Mouse (Mus musculus): ENCODE measurements at regions not wholly inside any gene's neighbourhood (a gene's known extent, or its start where the extent isn't known, plus 50 kb on each side); places are given as distances from the start of the nearest gene placed in this dataset.

- DNase-seq (ENCODE audit: extremely low spot score in 1 of 2, low spot score in 1 of 2): no peak
These were observed 347.9 kb upstream of the Epha3 start for GRCm38 (mm10) chr16:64211895-64212294.

GRCm38 (mm10) chr16:64166676-64167407, 302.9 kb upstream of the Epha3 start:
- peak; percentile 2 to 35 for DNase-seq (ENCODE audit: extremely low spot score in 1 of 2, low spot score in 1 of 2)

GRCm38 (mm10) chr16:64166036-64166435, 302.1 kb upstream of the Epha3 start:
- no peak for DNase-seq (ENCODE audit: extremely low spot score in 1 of 2, low spot score in 1 of 2)

- DNase-seq (ENCODE audit: extremely low spot score in 1 of 2, low spot score in 1 of 2): no peak
These were observed 281.9 kb upstream of the Epha3 start for GRCm38 (mm10) chr16:64145687-64146535.
